Comparison of ENCODE assay signal across 22 mouse cellular contexts in the genomic region with DNA sequence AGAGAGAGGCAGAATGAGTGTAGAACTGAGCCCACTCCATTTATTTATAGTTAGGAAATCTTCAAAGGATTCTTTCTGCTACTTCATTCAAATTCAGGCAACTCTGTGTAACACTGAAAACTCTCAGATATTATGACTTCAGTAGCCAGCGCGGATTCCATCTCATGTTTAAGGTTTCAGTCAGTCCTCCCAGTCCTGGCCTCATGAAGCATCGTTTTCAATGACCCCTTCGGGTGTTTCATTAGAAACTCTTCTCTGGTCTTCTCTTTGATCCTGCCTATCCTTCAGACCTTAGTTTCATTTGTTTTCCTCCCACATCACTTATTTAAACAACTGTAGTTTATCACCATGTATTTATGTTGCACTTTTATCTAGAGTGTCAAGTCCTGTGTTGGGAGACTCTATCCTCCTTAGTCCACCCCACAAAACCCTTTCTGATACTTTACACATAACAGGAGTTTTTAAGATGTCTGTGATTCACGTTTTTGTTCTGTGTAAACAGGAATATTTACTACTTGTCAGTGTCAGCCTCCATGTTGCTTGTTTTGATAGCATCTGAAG.
"Had no signal": no experiment of that assay in that cellular context is flagged by ENCODE, and none has a peak within 500 bp of the region (broad histone marks: within the 10 kb centered on the region; RNA-seq: fewer than 3 reads in every experiment).

No protein-coding gene starts in this region.

- H3K4me1 ChIP-seq: lung, embryonic 15.5 days; megakaryocyte, embryonic 14.5 days; neural tube, embryonic 15.5 days had no signal

- DNase-seq: lung, adult 2 months; lung, postnatal 14 days; lung, postnatal 36 days; midbrain, embryonic 14.5 days; retina, postnatal 1 day; right cerebral cortex, adult 18-20 months; right cerebral cortex, postnatal 25 days; right cerebral cortex, postnatal 4 days; spleen, adult 18-20 months; thymus, adult 18-20 months; thymus, postnatal 14 days; thymus, postnatal 36 days had no signal

- H3K9me3 ChIP-seq: lung, embryonic 15.5 days; megakaryocyte, embryonic 14.5 days; midbrain, embryonic 10.5 days; midbrain, embryonic 12.5 days; neural tube, embryonic 13.5 days; neural tube, embryonic 15.5 days had no signal

- H3K36me3 ChIP-seq: lung, embryonic 15.5 days; midbrain, embryonic 10.5 days; midbrain, embryonic 12.5 days; neural tube, embryonic 13.5 days; neural tube, embryonic 15.5 days had no signal

- H3K27ac ChIP-seq: lung, embryonic 15.5 days; macrophage; midbrain, embryonic 10.5 days; midbrain, embryonic 12.5 days; neural tube, embryonic 13.5 days; neural tube, embryonic 15.5 days had no signal

- H3K27me3 ChIP-seq: lung, embryonic 15.5 days; megakaryocyte, embryonic 14.5 days; midbrain, embryonic 12.5 days; neural tube, embryonic 13.5 days; neural tube, embryonic 15.5 days had no signal

- H3K4me2 ChIP-seq: lung, embryonic 15.5 days; midbrain, embryonic 12.5 days; neural tube, embryonic 13.5 days; neural tube, embryonic 15.5 days had no signal

- H3K4me3 ChIP-seq: lung, embryonic 15.5 days; megakaryocyte, embryonic 14.5 days; midbrain, embryonic 10.5 days; midbrain, embryonic 12.5 days; myocyte; neural tube, embryonic 13.5 days; neural tube, embryonic 15.5 days had no signal

- ATAC-seq: lung, postnatal 0 days; midbrain, embryonic 16.5 days had no signal

- H3K9ac ChIP-seq: lung, embryonic 15.5 days; midbrain, embryonic 12.5 days; neural tube, embryonic 13.5 days; neural tube, embryonic 15.5 days had no signal
